Mouse (Mus musculus): ENCODE results near the gene Sytl2.

The Sytl2 gene

DNA sequence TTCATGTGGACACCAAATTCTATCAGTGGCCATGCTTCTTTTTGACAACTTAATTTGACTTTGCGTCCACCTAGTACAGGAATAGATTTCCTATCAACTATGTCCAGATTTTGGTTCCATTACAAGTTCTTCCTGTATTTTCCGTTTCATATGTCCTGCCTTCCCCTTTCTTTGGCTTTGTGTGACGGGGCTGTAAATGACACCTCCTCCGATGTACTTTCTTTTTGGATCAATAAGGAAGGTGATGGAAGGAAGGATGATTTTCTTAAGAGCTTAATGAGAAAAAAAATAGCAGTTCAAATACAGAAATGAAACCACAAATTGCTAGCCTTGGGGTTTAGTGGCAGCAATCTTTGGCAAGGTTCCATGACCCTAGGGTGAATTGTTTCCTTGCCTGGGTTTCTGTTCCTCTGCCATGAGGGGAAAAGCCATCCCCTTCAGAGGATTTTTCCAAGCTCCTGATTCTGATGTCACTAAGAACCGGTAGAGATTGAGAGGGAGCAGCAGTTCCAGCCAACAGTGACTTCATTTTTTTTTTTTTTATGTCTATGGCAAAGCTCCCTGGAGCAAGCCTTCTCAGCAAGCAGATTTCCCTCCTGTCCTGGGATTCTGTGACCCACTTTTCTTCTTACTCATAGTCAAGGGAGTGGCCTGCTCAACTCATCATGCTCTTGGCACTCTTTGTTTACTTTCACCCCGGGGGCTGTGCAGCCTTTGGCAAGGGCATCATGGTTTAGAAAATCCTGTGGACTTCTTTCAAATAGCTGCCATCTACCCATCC, 68.2 kb downstream of the Sytl2 start:
- no peak for DNase-seq (ENCODE audit: low read depth, low spot score)

DNA sequence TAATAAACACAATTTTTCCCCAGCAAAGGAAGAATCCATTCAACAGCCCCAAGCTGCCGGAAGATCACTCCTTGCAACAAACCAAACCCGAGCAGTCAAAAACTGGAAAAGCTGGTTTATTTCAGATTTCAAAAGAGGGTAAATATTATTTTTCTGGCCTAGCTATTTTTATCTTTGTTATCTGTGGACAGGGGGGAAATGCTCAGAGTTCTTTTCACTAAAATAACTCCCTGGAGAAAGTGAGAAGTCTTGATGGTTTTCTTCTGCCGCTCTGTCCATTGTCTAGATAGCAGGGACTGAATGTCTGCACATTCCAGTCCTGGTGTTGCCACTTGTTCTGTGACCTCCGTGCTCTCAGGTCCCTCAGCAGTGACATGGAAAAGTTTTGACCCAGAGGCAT, 70.8 kb downstream of the Sytl2 start:
- no peak for DNase-seq (ENCODE audit: low read depth, low spot score)

DNA sequence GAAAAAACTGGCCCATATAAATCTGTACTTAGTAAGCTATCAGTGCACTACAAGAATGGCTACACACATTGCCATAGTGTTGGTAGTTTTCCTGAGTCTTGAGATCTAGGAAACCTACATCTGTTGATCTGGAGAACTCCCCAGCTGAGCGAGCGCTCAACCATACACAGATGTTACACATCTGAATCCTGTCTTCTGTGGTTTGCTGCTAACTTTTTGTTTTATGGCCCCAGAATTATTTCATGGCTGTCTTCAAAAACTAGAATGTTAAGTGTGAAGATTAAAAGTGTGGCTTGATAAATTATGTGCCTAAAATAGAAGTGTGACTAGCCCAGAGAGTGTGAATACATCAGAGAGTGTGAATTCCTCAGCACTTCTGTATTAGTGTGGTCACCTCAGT, 82.4 kb downstream of the Sytl2 start:
- no peak for DNase-seq (ENCODE audit: low read depth, low spot score)

DNA sequence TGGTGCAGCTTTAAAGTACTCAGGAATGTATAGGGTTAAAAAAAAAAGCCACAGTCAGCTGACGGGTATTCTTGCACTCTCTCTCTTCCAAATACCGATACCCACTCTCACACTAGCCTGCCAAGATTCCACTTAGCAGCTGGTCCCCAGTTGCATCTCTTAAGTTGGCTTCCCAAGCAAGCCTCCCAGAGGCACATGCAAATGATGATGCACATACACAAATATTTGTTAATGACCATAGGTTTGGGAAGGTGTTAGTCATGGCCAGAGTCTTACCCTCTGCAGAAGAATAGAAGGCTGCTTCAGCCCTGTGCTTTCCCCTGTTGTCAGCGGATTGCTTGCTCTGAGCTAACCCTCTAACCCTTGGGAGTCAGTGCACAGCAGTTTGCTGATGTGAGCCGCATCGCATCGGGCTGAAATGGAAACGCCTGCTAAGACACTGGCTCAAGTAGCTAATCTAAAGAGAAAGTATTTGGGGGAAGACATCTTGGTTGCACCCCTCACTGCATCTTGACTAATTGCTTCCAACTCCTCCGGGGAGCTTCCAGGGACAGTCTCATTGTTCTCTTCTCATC, 84.9 kb downstream of the Sytl2 start:
- DNase-seq (ENCODE audit: low read depth, low spot score) = no peak

DNA sequence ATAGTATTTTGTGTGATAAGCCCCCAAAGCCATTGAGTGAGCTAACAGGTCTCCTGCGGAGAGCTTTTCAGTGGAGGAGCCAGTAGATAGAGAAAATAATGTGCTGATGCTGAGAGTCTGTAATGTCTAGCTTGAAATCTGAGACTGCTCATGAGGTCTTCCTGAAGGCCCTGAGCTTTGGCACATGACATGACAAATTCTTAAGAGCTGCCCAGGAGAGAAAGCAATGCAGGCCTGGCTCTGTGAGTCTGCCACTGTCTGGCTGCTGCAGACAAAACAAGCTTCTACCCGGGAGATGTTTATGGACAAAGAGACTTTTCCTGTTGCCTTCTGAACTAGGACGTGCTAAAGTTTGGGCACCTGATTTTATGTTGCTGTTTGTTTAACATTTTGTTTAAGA, 87.7 kb downstream of the Sytl2 start:
- DNase-seq (ENCODE audit: low read depth, low spot score) = no peak

DNA sequence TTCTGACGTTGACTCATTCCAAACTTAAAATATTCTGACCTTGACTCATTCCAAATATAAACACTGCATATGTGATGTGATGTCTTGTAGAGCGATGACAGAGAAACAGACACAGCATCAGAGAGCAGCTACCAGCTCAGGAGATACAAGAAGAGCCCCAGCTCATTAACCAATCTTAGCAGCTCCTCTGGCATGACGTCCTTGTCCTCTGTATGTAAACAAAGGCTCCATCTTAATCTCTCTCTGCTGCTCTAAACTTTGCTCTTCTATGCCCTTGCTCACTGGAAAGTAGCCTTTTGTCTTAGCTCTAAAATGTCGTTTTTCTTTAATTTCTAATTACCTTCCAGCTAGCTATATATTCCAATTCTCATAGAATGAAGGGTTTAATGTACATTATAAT, 93.0 kb downstream of the Sytl2 start:
- no peak for DNase-seq (ENCODE audit: low read depth, low spot score)

DNA sequence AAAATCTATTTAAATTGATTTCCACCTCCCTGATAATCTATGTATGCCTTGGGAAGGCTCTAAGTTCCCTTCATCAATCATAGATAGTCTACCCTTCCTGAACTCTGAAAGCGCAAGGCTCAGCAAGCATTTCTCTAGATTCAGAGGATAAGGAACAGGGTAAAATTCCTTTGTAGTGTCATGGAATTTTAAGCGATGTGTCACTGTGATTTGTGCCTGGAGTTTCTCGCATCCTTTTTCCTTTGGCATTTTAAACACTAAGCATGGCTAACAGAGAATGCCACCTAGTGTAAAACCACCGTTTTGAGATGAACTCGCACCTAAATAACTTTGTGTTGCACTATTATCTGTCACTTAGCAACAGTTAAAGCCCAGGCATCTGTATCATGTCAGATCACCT, 93.9 kb downstream of the Sytl2 start:
- DNase-seq (ENCODE audit: low read depth, low spot score) = no peak

DNA sequence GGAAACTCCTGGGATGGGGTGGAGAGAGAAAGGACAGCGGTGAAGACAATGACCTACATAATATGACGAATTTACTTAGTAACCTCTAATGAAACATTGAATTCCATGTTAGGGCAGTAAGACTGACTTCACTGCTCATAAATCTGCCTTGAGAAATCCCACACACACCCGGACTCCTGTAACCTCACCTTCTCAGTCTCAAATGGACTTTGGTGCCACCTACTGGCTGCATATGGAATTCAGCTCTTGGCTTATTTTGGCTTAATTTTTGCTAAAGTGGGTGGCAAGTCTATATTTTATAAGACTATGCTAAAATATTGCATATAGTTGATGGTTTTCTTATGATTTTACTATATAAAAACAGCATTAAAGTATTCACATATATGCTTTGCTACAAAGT, 107.9 kb downstream of the Sytl2 start:
- peak; percentile 74 for DNase-seq (ENCODE audit: low read depth, low spot score)

DNA sequence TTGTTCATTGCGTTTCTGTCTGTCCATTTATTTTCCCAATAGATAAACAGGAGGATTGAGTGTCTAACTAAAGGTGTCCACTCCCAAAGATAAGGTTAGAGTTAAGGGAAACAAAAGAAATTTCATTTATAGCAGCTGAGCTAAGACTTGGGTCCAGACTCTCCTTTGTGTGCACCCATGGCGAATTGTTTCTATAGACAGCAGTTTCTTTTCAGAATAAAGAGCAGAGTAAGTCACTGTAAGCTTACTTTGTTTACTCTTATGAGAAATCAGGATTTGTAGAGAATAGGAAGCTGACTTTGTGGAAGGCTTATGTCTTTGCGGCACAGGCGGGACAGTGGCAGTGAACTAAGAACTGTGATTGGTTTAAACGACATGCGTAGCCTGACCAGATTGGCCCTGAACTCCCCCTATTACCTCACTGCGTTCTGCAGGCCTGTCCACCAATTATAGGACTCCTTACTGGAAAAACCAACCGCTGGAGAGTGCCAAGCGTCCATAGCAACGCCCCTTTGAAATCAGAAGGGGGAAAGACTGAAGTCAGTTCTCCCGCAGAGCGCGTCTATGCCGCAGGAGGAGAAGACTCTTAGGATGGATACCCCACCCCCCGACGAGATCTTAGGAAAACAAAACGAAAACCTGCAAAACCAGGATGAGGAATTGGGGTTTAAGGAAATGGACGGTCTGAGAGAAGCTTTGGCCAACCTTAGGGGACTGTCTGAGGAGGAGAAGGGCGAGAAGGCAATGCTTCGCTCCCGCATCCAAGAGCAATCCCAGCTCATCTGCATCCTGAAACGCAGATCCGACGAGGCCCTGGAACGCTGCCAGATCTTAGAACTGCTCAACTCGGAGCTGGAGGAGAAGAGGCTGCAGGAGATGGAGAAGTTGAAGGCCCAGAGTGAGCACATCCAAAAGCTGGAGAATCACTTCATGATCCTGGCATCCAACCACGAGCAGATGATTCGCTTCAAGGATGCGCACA, 124.3 kb downstream of the Sytl2 start, which contains the start of gene Ccdc89:
TSS of gene Ccdc89 (plus strand) at position 558 of the 982 bp plus-strand sequence.
- peak; percentile 92 for DNase-seq (ENCODE audit: low read depth, low spot score)

DNA sequence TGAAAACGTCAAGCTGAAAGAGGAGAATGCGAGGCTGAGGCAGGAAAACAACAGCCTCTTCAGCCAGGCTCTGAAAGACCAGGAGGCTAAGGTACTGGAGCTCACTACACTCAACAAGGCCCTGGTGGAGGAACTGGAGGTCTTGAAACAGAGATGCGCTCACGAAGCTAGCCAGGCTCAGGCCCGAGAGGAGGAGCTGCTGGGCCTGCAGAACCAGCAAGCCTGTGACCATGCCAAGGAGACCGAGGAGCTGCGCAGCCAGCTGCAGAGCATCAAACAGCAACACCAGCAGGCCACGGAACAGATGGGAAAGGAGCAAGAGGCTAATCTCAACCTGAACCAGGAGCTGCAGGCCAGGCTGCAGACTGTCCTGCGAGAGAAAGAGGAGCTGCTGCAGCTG, 125.0 kb downstream of the Sytl2 start:
- DNase-seq (ENCODE audit: low read depth, low spot score) = no peak

DNA sequence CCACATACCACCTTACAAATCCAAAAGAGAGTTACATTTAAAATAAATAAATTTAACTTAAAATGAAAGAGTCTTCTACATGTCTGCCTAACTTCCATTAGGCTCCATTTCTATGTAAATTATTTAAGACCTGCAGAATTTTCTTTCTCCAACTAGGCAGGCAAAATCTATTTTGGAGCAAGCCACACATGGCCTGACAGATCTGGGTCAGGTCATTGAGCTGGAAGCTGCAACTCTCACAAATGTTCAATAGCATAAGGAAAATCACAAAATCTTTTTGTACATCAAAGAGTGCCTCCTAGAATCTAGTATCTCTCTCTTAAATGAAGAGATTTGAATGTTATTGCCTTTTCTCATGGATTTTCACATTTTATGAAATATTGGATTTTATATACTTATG, 130.2 kb downstream of the Sytl2 start:
- DNase-seq (ENCODE audit: low read depth, low spot score) = no peak

DNA sequence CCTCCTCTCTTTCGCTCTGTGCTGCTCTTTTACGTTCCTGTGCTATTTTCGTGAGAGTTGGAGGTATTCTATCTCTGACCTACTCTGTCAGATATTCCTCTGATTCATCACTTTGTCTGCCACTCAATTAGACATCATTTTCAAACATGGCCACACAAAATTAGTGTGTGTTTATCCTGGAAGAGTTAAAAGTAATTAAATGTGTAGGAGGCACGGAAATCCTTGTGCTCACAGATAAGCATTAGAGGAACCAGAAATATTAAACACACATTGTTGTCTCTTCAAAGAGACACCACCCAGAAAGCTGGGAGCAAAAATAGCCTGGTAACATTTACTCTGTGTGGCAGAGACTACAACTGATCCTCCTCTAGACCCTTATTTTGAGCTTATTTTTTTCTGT, 138.0 kb downstream of the Sytl2 start:
- no peak for DNase-seq (ENCODE audit: low read depth, low spot score)

DNA sequence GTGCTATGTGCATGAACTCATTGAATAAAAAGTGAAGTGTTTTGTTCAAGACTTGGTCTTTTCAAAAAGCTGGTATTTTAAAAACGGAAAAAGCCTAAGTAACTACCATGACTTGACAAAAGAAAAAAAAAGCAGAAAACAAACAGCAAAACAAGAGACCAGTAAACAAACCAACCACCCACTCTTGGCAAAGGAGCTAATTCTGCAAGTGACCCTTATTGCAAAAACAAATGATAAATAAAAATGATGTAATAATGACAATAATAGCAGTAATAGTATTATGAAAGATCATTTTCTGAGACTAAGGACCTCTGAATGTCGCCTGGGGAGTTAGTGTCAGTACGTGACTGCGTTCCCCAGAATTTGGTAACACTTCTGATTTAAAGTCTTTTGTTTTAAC, 140.0 kb downstream of the Sytl2 start:
- DNase-seq (ENCODE audit: low read depth, low spot score) = no peak

DNA sequence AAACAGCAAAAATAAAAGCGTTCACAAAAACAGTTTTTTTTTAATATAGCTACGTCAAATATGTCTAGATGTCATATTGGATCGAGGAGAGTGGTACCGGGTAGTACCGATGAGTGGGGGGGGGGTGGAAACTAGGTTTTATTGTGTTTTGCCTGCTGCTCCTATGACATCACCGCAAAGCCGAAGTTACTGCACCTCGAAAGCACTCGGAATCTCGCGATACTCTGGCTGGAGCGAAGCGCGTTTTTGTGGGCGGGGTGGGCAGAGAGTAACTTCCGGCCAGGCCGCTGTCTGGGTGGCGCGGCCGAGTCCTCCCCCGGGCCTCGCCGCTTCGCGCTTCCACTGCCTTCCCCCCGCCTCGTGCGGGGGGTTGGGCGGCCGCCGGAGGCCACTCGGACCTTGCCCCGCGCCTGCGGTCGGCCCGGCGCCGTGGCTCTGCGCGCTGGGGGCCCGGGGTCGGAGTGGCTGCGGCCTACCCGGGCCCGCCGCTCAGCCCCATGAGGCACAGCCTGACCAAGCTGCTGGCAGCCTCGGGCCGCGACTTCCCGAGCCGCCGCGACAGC, 140.5 kb downstream of the Sytl2 start, which contains the start of gene Crebzf:
TSS of gene Crebzf (plus strand) at position 212 of the 563 bp plus-strand sequence.
- DNase-seq (ENCODE audit: low read depth, low spot score) = peak; percentile 99

DNA sequence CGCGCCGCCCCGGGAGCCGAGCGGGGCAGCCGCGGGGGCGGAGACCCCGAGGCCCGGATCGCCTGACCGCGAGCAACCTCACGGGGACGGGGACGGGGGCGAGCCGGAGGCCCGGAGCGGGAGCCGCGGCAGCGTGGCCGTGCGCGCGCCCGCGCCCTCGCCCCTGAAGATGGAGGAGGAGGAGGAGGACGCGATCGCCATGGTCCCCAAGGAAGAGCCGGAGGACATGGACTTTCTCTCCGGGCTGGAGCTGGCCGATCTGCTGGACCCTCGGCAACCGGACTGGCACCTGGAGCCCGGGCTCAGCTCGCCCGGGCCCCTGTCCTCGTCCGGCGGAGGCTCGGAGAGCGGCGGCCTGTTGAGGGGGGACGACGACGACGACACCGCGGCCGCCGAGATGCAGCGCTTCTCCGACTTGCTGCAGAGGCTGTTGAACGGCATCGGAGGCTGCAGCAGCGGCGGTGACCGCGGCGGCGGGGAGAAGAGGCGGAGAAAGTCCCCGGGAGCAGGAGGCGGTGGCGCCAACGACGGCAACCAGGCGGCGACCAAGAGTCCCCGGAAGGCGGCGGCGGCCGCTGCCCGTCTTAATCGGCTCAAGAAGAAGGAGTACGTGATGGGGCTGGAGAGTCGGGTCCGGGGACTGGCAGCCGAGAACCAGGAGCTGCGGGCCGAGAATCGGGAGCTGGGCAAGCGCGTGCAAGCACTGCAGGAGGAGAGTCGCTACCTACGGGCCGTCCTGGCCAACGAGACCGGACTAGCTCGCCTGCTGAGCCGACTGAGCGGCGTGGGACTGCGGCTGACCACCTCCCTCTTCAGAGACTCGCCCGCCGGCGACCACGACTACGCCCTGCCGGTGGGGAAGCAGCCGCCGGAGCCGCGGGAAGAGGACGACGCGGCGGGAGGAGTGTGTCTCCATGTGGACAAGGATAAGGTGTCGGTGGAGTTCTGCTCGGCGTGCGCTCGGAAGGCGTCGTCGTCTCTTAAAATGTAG, 141.3 kb downstream of the Sytl2 start:
- peak; percentile 62 for DNase-seq (ENCODE audit: low read depth, low spot score)

DNA sequence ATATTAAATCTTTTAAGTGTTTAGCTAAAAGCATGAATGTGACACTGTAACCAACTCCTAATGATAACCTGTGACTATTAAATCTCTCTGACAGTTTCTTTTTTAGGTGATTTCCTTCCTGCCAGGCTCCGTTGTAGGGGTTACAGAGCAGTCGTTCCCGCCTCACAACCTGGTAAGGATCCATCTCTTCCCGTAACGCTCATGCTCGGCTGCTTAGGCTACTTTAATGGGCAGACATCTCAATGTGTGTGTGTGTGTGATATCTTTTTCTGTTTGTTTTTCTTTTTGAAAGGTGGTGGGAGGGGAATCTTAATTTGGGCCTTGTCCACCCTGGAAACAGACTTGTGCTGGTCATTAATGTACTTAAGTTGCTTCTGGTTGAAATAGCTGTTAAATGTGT, 142.2 kb downstream of the Sytl2 start:
- DNase-seq (ENCODE audit: low read depth, low spot score) = no peak

DNA sequence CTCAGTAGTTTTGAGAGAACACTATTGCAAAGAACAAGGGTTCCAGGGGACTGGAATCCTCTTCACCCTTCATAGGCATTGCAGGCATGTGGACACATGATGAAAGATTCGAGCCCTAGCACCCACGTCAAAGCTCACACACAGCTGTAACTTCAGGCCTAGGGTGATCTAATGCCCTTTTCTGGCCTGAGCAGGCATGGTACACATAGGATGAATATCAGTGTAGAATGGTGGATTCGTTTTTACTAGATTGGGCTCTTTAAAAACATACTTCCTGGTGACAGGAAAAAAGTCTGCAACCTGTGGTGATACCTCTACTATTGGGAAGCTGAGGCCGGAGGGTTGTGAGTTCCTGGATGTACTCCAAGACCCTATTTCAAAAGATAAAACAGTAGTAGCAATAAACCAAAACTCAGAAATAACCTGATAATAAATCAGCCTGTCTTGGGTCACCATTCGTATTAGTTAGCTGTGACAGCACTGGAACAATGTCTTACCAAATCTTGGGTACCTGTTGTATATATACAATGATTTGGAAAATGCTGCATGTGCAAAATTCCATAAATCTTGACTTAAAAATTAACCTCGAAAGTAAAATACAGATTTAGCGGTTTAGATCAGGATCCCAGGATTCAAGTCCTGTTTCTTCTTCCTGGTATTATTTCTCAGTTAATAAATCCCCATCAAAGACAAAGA, 154.2 kb downstream of the Sytl2 start:
- no peak for DNase-seq (ENCODE audit: low read depth, low spot score)

DNA sequence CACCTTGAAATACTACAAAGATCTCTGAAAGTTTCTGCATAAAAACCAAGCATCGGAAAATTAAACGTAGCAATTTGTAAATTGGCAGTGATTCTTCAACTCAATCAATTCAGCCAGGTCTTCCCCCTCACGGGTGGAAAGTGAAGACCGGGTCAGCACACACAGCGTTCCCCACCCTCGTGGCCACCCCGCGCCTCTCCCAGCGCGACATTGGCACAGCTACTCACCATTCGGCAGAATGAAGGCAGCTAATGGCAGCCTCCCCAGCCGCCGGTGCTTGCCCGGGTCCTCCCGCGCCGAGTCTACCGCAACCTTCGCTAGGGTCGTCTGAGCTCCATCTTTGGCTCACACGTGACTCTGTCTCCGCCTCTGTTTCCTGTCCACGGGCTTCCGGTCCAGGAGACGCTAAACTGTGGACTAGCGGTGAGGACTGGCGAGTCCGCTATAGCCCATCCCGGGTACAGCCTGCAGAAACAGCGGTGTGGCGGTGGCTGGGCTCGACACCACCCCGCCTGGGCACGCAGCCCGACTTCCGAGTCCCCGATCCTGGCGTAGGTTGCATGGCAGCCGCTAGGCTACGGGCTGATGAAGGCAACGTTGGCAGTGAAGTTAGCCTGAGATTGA, 154.9 kb downstream of the Sytl2 start, which contains the start of gene Tmem126a:
TSS of gene Tmem126a (minus strand) at position 385 of the 624 bp plus-strand sequence.
- peak; percentile 93 for DNase-seq (ENCODE audit: low read depth, low spot score)

DNA sequence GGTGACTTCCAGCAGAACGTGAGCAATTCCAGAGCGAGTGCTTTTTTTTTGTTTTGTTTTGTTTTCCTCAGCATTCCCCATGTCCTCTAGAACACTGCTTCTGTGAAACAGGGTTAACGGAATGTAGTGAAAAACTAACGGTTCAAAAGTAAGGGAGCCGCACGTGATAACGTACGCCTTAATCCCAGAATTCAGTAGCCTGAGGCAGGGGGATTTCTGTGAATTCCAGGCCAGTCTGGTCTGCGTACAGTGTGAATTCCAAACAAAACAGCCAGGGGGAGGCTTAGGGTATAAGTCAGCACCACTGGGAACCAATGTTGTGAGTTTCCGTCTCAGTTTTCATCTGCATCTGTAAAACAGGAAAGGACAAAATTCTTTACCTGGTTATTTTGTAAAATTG, 155.5 kb downstream of the Sytl2 start:
- DNase-seq (ENCODE audit: low read depth, low spot score) = no peak
